Mouse (Mus musculus) erythroblast, embryonic 14.5 days (primary cell): Measurements from ENCODE around the gene Atf1.

Experiments used
- GATA1 ChIP-seq: IDR thresholded peaks from 2 replicates; pipeline ENCODE4 v1.6.1; 2012; ENCODE audit warnings: low read length, inconsistent platforms, mixed read lengths
- TAL1 ChIP-seq: IDR thresholded peaks from 3 replicates; pipeline ENCODE4 v1.6.1; 2012; ENCODE audit warnings: low read length, inconsistent platforms, mixed read lengths

- TF ChIP-seq TAL1: no peak
- no peak for TF ChIP-seq GATA1
Measured at GRCm38 (mm10) chr15:100280626-100281025, 53.0 kb downstream of the Atf1 start, which contains the start of gene Tmprss12.
